Mouse (Mus musculus) neural tube, embryonic 11.5 days (tissue): ENCODE data around the gene Rbms1. TPM values are rescaled to one million over a fixed set of nuclear protein-coding genes. Genes with fewer than 3 reads are reported as not detected.

ENCODE experiments used
- ATAC-seq: fragments of 200-750 bp; cut with Nextera tagmentation; 2 replicates; pipeline ENCODE4 v1.8.0; 2017; ENCODE audit warnings: moderate number of reproducible peaks, mild to moderate bottlenecking, moderate TSS enrichment, moderate library complexity; ENCODE audit not compliant: insufficient read depth, low FRiP score, low TSS enrichment
- DNase-seq: peaks from one replicate; pipeline ENCODE4 v3.0.0-alpha.2; 2015; ENCODE audit warnings: low spot score
- H3K27ac ChIP-seq: fragments of 300-500 bp; sonication (generic); 2 replicates; pipeline ENCODE4 v1.5.1; 2014; ENCODE audit warnings: low read depth, mild to moderate bottlenecking, low read length
- H3K27me3 ChIP-seq: fragments of 300-500 bp; sonication (generic); 2 replicates; pipeline ENCODE4 v1.6.1; 2014; ENCODE audit warnings: mild to moderate bottlenecking, low read length, mixed read lengths; ENCODE audit not compliant: control insufficient read depth, insufficient read depth
- H3K36me3 ChIP-seq: fragments of 300-500 bp; sonication (generic); 2 replicates; pipeline ENCODE4 v1.6.1; 2014; ENCODE audit warnings: mild to moderate bottlenecking, low read length, moderate library complexity, mixed read lengths; ENCODE audit not compliant: control insufficient read depth, insufficient read depth
- H3K4me1 ChIP-seq: fragments of 300-500 bp; sonication (generic); 2 replicates; pipeline ENCODE4 v1.6.1; 2014; ENCODE audit warnings: low read length, mixed read lengths; ENCODE audit not compliant: control insufficient read depth, insufficient read depth
- H3K4me2 ChIP-seq: fragments of 300-500 bp; sonication (generic); 2 replicates; pipeline ENCODE4 v1.6.1; 2014; ENCODE audit warnings: low read depth, mild to moderate bottlenecking, moderate library complexity
- H3K4me3 ChIP-seq: fragments of 300-500 bp; sonication (generic); 2 replicates; pipeline ENCODE4 v1.5.1; 2014; ENCODE audit warnings: low read depth, low read length
- H3K9ac ChIP-seq: fragments of 300-500 bp; sonication (generic); 2 replicates; pipeline ENCODE4 v1.6.1; 2014; ENCODE audit warnings: mild to moderate bottlenecking, low read length
- H3K9me3 ChIP-seq: fragments of 300-500 bp; sonication (generic); 2 replicates; pipeline ENCODE4 v1.6.1; 2016; ENCODE audit warnings: low read length; ENCODE audit not compliant: control insufficient read depth
- WGBS: fragments of 180-500 bp; shearing (Covaris S2); extraction: QIAGEN DNeasy Blood & Tissue Kit; methylation state at CpG from one replicate; pipeline ENCODE4 v1.1.7; 2014; 5-methylcytosine and 5-hydroxymethylcytosine counted together
- polyA plus RNA-seq: library from polyadenylated mRNA; unstranded; fragments of >200 nt; fragmentation: Nextera tagmentation; extraction: Ambion mirVana; gene quantifications from 2 replicates; pipeline ENCODE4 v1.2.1, GENCODE M21; 2014

Gene Rbms1
- polyA plus RNA-seq, 1 experiment from 2014 or later, result 94.8 TPM

GRCm38 (mm10) chr2:60877543-60878386 is 85.2 kb downstream of the Rbms1 start:
- DNase-seq (no peak), ATAC-seq (no peak)
- Histone ChIP-seq H3K27ac (no peak overlapping the region), H3K4me1 (peaks cover 7% of the 10 kb centered on the region; the same call in 1 of the 2 replicates), H3K4me2 (no peak overlapping the region), H3K36me3 (no peaks in the 10 kb centered on the region), H3K27me3 (no peaks in the 10 kb centered on the region), H3K9me3 (no peaks in the 10 kb centered on the region), H3K4me3 (no peak overlapping the region), H3K9ac (no peak overlapping the region)
- WGBS, result 75% methylated on average over 14 of the region's 14 CpGs

- 64% methylated on average over 2 of the region's 2 CpGs for WGBS
- Histone ChIP-seq H3K9me3 (no peaks in the 10 kb centered on the region), H3K4me3 (no peak overlapping the region), H3K9ac (no peak overlapping the region), H3K4me2 (no peak overlapping the region), H3K4me1 (peaks cover 7% of the 10 kb centered on the region; the same call in 1 of the 2 replicates), H3K27ac (no peak overlapping the region), H3K27me3 (no peaks in the 10 kb centered on the region), H3K36me3 (no peaks in the 10 kb centered on the region)
- no peak for ATAC-seq
- no peak for DNase-seq
Measured at GRCm38 (mm10) chr2:60876891-60877290, 86.1 kb downstream of the Rbms1 start.

GRCm38 (mm10) chr2:60872095-60872811 is 90.7 kb downstream of the Rbms1 start:
- H3K27me3 ChIP-seq, result no peaks in the 10 kb centered on the region
- DNase-seq (no peak), ATAC-seq (no peak)
- no peak overlapping the region for H3K27ac ChIP-seq
- H3K36me3 ChIP-seq, result no peaks in the 10 kb centered on the region
- no peak overlapping the region for H3K4me2 ChIP-seq
- H3K4me3 ChIP-seq, result no peak overlapping the region
- peaks cover 9% of the 10 kb centered on the region; the same call in 1 of the 2 replicates for H3K4me1 ChIP-seq
- 67% methylated on average over 7 of the region's 7 CpGs for WGBS
- H3K9ac ChIP-seq, result no peak overlapping the region
- no peaks in the 10 kb centered on the region for H3K9me3 ChIP-seq

- 15% methylated on average over 5 of the region's 5 CpGs for WGBS
Measured at GRCm38 (mm10) chr2:60871001-60871400, 92.0 kb downstream of the Rbms1 start.

GRCm38 (mm10) chr2:60870450-60870849 is 92.5 kb downstream of the Rbms1 start:
- Histone ChIP-seq H3K9ac (no peak overlapping the region), H3K9me3 (no peaks in the 10 kb centered on the region), H3K27ac (no peak overlapping the region), H3K4me3 (no peak overlapping the region), H3K27me3 (no peaks in the 10 kb centered on the region), H3K4me1 (peaks cover 6% of the 10 kb centered on the region; the same call in 1 of the 2 replicates), H3K4me2 (no peak overlapping the region), H3K36me3 (no peaks in the 10 kb centered on the region)
- WGBS, result 34% methylated on average over 4 of the region's 4 CpGs
- ATAC-seq (no peak), DNase-seq (no peak)

More at GRCm38 (mm10) chr2:60871001-60871400, 92.0 kb downstream of the Rbms1 start:
- no peaks in the 10 kb centered on the region for H3K27me3 ChIP-seq
- no peak overlapping the region for H3K27ac ChIP-seq
- H3K36me3 ChIP-seq, result no peaks in the 10 kb centered on the region
- H3K9ac ChIP-seq, result no peak overlapping the region
- H3K9me3 ChIP-seq, result no peaks in the 10 kb centered on the region
- no peak overlapping the region for H3K4me3 ChIP-seq
- DNase-seq (no peak), ATAC-seq (no peak)
- peaks cover 6% of the 10 kb centered on the region; the same call in 1 of the 2 replicates for H3K4me1 ChIP-seq
- H3K4me2 ChIP-seq, result no peak overlapping the region

- H3K9me3 ChIP-seq, result no peaks in the 10 kb centered on the region
- no peak overlapping the region for H3K9ac ChIP-seq
- no peaks in the 10 kb centered on the region for H3K27me3 ChIP-seq
- ATAC-seq, result no peak
- DNase-seq, result no peak
- no peak overlapping the region for H3K27ac ChIP-seq
- 83% methylated on average over 12 of the region's 12 CpGs for WGBS
- peaks cover 6% of the 10 kb centered on the region; the same call in 1 of the 2 replicates for H3K4me1 ChIP-seq
- H3K4me3 ChIP-seq, result no peak overlapping the region
- no peaks in the 10 kb centered on the region for H3K36me3 ChIP-seq
- H3K4me2 ChIP-seq, result no peak overlapping the region
Measured at GRCm38 (mm10) chr2:60869001-60869743, 93.8 kb downstream of the Rbms1 start.

- DNase-seq (no peak), ATAC-seq (no peak)
- 93% methylated on average over 4 of the region's 4 CpGs for WGBS
- Histone ChIP-seq H3K9ac (no peak overlapping the region), H3K27ac (no peak overlapping the region), H3K36me3 (no peaks in the 10 kb centered on the region), H3K4me2 (no peak overlapping the region), H3K9me3 (no peaks in the 10 kb centered on the region), H3K27me3 (no peaks in the 10 kb centered on the region), H3K4me3 (no peak overlapping the region), H3K4me1 (peaks cover 6% of the 10 kb centered on the region; the same call in 1 of the 2 replicates)
Measured at GRCm38 (mm10) chr2:60868060-60868662, 94.8 kb downstream of the Rbms1 start.

- Histone ChIP-seq H3K4me3 (no peak overlapping the region), H3K9ac (no peak overlapping the region), H3K27ac (no peak overlapping the region), H3K4me2 (no peak overlapping the region), H3K36me3 (no peaks in the 10 kb centered on the region), H3K4me1 (peaks cover 4% of the 10 kb centered on the region; the same call in 1 of the 2 replicates), H3K27me3 (no peaks in the 10 kb centered on the region), H3K9me3 (no peaks in the 10 kb centered on the region)
- DNase-seq (no peak), ATAC-seq (no peak)
- 92% methylated on average over 8 of the region's 8 CpGs for WGBS
Measured at GRCm38 (mm10) chr2:60867304-60867703, 95.7 kb downstream of the Rbms1 start.
